Mouse (Mus musculus) right cerebral cortex, adult 18-20 months (tissue): Measurements from ENCODE around the gene Zfp36l1.

Source experiments
- DNase-seq: peaks from one replicate; pipeline ENCODE4 v3.0.0; 2022; ENCODE audit warnings: mixed read lengths

Gene Zfp36l1

GRCm38 (mm10) chr12:80130558-80131358 is 17.9 kb upstream of the Zfp36l1 start:
- no peak for DNase-seq

GRCm38 (mm10) chr12:80129531-80129930 is 16.7 kb upstream of the Zfp36l1 start:
- DNase-seq = no peak

- no peak for DNase-seq
Measured at GRCm38 (mm10) chr12:80127191-80127762, 14.5 kb upstream of the Zfp36l1 start.

- DNase-seq = no peak
Measured at GRCm38 (mm10) chr12:80125316-80125715, 12.5 kb upstream of the Zfp36l1 start.

- DNase-seq = no peak
Measured at GRCm38 (mm10) chr12:80124756-80125155, 11.9 kb upstream of the Zfp36l1 start.

- no peak for DNase-seq
Measured at GRCm38 (mm10) chr12:80124211-80124610, 11.4 kb upstream of the Zfp36l1 start.

GRCm38 (mm10) chr12:80123227-80123803 is 10.5 kb upstream of the Zfp36l1 start:
- DNase-seq = no peak

- DNase-seq = no peak
Measured at GRCm38 (mm10) chr12:80121438-80121837, 8.6 kb upstream of the Zfp36l1 start.

- no peak for DNase-seq
Measured at GRCm38 (mm10) chr12:80118588-80118987, 5.8 kb upstream of the Zfp36l1 start.

GRCm38 (mm10) chr12:80116206-80117112 is 3.6 kb upstream of the Zfp36l1 start:
- no peak for DNase-seq

- DNase-seq = no peak
Measured at GRCm38 (mm10) chr12:80115863-80116194, 3.0 kb upstream of the Zfp36l1 start.

GRCm38 (mm10) chr12:80115142-80115862 is 2.5 kb upstream of the Zfp36l1 start:
- peak; percentile 81 for DNase-seq

- DNase-seq = no peak
Measured at GRCm38 (mm10) chr12:80114892-80115141, 2.0 kb upstream of the Zfp36l1 start.

GRCm38 (mm10) chr12:80114031-80114891 is 1.4 kb upstream of the Zfp36l1 start:
- DNase-seq = peak; percentile 57

- DNase-seq = no peak
Measured at GRCm38 (mm10) chr12:80113586-80114021, 791 bp upstream of the Zfp36l1 start.

- DNase-seq = no peak
Measured at GRCm38 (mm10) chr12:80112071-80112660, 647 bp downstream of the Zfp36l1 start.

- no peak for DNase-seq
Measured at GRCm38 (mm10) chr12:80111131-80112070, 1.4 kb downstream of the Zfp36l1 start.

GRCm38 (mm10) chr12:80110546-80110870 is 2.3 kb downstream of the Zfp36l1 start:
- DNase-seq = no peak

- no peak for DNase-seq
Measured at GRCm38 (mm10) chr12:80109753-80110545, 2.9 kb downstream of the Zfp36l1 start.
